Mouse (Mus musculus): ENCODE results near the gene Gm8011.
"Not testable (repeated sequence)": the region's sequence is repeated elsewhere in the genome, so short reads cannot be mapped to it uniquely, and the experiment has no call there.

The Gm8011 gene

DNA sequence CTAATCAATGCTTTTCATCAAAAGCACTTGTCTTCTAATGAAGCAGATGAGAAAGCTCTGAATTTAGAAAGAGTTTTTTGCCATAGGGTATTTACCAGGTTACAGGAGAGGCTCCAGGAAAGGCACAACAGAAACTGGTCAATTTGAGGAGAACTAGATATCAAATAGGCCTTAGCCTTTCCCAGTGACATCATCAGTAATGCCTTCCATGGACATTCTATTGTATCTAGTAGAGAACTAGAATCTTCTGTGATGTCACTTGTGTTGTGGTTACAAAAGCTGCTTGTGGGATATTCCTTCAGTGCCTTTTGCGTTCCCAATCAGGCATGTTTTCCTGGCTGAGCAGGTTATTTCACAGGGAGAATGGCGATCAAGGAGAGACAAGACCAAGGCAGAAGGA lies at the start of gene Gm8011:
Gm8011 (plus strand) TSS at position 301 of the 400 bp plus-strand sequence.
- DNase-seq: not testable (repeated sequence)

DNA sequence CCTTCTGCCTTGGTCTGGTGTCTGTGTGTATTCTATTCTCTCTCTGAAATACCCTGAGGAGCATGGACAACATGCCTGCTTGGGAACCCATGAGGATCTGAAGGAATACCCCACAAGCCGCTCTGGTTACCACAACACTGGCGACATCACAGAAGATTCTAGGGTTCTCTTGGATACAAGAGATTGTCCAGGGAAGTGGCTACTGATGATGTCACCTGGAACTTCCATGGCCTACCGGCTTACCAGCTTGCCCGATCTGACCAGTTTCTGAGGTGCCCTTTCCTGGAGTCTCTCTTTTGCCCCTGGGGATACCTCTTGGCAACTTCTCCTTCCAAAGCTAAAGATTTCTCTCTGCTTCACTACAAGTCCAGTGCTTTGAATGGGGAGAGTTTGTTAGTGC lies 24.1 kb upstream of the Gm8011 start, which contains the start of gene Gm8005:
Gm8005 (minus strand) TSS at position 101 of the 400 bp plus-strand sequence.
- not testable (repeated sequence) for DNase-seq

DNA sequence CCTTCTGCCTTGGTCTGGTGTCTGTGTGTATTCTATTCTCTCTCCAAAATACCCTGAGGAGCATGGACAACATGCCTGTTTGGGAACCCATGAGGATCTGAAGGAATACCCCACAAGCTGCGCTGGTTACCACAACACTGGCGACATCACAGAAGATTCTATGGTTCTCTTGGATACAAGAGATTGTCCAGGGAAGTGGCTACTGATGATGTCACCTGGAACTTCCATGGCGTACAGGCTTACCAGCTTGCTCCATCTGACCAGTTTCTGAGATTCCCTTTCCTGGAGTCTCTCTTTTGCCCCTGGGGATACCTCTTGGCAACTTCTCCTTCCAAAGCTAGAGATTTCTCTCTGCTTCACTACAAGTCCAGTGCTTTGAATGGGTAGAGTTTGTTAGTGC lies 38.6 kb downstream of the Gm8011 start, which contains the start of gene Gm8020:
Gm8020 (minus strand) TSS at position 101 of the 400 bp plus-strand sequence.
- not testable (repeated sequence) for DNase-seq

Data from lung, postnatal 10 days (tissue).